Mouse (Mus musculus): ENCODE results near the gene Galnt3.

Gene Galnt3

DNA sequence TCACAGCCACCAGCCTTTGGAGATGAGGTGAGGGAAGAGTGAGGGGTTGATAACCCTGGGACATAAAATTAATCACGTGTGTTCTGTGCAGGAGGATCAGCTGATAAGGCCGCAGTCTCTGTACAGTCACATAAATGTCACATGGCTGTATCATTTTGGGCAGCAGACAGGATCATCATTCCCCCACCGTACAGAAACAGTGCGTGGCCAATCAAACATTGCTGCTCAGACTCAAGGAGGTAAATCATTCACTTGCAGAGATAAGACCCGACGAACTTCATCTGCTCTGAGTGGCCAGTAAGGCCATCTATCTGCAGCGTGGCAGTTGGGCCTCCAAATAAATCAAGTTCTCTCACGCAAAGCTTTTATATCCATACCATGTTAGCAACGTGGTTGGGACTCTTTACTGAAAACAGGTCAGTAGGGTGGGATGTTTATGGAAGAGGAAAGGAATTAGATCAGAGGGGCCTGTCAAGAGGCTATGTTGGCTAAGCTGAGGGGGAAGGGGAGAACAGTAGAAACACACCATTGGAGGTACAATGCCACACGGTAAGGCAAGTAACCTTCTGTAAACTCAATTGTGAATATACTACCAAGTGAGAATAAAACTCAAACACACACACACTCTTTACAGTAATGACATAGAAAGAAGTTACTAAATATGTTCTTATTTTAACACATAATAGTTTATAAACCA lies 20.9 kb downstream of the Galnt3 start:
- DNase-seq, result no peak

DNA sequence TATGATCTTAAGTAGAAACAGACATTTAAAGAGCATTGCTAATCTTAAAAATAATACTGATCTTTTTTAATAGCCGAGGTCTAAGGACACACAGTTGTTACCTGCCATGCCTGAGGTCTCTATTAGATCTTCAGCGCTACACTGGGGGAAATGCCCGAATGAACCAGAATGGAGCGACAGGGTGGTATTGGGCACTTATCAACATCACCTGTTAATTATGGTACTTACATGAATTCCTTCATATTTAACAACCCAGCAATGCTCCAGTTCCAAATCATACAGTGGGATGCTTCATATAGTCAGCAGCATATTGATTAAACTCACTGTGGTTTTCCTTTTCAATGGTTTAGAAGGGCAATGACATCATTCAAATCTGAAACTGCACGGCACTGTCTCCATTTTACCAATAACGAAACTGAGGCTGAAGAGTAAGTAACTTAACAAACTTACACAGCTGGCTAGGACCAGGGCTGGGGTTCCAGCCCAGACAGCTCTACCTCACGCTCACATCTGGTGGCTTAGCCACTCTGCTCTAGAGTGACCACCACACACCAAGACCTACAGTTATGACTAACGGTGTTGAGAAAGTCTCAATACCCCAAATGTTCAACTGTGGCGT lies 23.0 kb downstream of the Galnt3 start:
- no peak for DNase-seq

DNA sequence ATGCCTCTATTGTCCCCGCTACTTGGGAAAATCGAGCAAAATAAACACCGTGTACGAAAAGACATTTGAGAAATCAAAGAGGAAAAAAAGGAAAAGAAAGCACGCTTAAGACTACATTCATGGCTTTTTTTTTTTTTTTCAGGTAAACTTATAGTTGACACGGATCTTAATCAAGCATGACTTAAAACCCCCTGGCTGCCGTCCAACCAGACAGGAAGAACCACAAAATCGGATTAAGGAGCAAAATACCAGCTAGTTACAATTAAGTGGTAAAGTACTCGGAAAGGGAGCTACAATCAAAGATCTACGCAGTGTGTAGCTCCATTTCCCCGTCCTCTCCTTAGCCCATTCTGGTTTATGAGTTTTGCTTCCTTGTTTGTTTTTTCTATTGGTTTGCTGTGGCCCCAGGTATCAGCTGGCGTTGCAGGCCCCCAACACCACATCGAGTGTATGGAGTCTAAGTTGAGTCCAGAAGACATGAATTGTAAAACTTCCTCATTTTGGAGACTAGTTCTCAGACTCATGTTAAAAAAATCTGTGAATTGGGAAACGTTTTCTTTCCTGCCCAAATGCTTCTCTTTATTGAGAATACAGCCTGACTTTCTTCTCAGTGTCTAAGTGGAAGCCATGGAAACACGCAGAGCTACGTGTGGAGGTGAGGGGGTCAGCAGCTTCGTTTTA lies 24.0 kb downstream of the Galnt3 start:
- no peak for DNase-seq

DNA sequence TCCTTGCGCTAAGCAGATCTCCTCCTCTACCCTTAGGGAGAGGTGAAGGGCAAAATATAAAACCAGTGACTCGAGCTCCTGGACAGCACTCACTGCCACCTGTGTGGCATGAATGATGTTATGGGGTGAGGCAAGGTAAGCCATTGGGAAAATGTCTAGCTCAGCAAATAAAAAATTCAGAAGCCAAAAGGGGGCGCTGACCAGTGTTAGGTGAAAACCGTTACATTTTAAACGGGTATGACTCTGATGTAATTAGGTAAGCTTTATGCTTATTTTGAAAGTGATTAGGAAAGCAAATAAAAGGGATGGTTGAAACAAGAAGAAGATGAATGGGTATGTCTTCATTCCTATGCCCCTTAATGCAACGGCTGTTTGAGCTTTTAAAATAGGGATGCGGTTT lies 24.6 kb downstream of the Galnt3 start:
- DNase-seq, result no peak

DNA sequence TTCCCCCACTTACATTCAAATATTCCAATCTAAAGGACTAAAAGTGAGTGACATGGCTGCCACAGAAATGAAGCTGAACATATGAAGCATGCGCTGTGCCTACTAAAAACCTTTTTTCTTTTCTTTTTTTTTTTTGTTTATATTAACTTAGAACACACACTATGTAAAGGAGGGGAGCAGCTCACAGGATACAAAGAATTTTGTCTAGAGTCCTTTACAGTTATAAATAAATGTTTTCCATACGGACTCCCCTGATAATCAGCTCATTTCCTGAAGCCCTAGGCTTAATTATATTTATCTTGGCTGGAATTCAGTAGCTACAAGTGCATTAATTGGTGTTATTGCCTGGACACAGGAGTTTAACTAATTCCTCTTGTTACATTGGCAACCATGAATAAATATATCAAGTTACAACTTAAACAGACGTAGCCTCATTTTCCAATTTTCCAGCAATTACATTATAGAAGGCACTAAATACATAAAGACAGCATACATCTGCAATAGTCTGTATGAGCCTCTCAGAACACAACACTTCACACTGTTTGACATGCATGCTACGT lies 30.1 kb downstream of the Galnt3 start:
- no peak for DNase-seq

DNA sequence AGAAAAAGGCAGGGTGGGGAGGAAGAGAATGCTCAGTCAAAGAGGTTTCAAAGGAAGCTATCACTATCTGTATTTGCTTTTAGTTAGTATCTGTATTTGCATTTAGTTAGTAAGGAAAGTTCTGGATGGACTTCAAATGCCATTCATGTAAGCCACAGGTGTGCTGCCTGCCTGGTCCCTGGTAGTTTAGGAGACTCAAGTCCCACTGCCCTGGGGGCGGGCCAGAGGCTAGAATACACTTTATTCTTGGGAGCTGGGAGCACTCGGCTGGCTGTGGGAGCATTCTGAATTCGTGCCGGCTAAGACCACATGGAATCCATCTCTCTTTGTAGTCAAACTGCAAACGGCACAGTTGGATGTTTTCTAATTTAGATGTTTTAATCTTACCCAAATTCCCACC lies 33.5 kb downstream of the Galnt3 start:
- DNase-seq, result no peak

DNA sequence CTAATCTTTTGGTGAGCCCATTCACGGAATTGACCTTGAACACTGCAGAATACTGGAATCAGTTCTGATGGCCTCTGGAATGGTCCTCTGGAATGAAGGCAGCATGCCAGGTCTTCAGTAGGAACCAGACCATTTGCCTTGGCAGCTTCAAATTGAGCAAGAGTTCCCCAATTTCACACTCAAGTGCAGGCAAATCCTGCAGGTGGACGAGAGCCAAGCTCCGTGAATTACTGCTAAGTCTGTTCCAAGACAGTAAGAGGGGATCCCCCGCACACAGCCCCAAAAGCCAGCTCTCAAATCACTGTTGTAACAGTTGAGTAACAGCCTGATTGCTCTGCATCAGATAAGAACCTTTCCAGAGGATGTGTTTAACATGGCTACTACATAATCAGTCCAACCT lies 42.9 kb downstream of the Galnt3 start:
- DNase-seq, result no peak

DNA sequence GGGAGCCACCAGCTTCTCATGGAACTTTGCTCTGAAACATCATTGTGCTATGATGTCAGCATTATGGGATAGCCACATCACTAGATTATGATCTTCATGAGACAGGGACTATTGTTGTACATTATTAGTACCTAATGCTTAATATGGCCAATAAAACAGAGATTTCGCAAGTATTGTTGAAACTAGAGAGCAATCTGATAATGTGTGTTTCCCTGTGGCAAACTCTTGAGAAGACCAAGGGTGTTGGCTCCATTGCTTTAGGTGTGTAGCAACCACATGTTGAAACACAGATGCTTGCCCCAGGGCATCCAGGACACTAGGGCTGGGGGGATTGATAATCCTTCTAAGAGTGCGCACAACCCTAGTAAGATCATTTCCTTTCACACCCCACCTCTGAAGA lies 44.1 kb downstream of the Galnt3 start:
- no peak for DNase-seq

DNA sequence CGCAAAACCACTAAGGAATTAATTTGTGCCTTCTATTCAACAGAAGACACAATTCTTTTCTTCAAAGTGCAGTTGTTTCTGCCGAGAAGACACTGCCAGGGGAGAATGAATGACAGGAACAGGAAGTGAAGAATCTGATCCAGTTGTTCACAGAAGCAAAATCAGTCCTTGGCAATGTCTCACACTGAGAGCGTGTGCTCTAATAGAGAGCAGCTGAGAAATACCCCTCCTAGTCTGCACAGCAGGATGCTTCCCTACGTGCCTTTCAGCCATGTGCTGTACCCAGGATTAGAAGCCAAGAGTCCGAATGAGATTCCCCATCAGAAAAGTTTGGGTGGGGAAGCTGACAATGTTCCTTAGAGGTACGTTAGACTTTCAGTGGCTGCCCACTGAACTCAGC lies 55.3 kb downstream of the Galnt3 start:
- no peak for DNase-seq

DNA sequence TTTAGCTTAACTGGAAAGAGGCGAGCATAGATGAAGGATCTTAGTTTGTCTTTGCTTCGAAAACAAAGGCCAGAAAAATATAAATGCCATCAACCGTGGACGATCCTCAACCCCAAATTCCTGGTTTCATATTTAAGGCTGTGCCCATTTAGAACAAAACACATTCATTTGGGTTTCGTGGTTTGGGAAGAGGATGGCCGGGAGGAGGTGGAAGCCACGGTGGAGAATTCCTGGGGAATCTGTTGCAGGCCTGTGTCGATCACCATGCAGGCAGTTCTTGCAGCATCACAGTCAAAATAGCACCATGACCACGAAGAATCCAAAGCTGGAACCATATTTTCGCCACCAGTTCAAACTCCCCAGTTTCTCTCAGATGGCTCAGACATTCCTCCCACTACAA lies 61.5 kb downstream of the Galnt3 start:
- DNase-seq, result no peak

DNA sequence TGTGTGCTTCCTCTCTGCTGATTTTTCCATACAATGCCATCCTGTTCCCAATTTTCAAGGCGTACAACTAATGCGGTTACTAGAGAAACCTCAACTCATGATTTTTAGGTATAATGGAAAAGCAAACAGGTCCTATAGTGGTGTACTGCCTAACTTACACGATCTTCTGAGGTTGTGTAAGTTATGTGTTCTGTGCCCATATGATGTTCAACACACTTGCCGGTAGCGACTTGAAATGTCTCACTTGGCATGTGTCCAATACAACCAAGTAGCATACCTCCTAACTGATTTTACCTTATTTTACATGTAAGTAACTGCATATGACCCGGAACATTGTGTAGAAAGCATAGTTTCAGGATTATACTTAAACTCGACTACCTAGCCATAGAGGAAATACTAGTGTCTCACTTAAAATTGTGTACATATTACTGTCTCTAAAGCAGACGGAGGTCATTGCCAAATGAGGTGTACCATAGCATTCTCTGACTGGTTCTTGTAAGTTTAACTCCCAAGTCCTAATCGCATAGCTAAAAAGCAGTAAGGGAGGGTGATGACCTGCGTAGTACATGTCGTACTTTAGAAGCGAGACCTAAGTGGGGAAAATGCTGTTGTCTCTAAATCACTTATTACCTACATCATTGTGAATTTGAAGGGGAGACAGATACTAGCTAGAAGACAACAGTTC lies 80.2 kb downstream of the Galnt3 start:
- DNase-seq, result no peak

DNA sequence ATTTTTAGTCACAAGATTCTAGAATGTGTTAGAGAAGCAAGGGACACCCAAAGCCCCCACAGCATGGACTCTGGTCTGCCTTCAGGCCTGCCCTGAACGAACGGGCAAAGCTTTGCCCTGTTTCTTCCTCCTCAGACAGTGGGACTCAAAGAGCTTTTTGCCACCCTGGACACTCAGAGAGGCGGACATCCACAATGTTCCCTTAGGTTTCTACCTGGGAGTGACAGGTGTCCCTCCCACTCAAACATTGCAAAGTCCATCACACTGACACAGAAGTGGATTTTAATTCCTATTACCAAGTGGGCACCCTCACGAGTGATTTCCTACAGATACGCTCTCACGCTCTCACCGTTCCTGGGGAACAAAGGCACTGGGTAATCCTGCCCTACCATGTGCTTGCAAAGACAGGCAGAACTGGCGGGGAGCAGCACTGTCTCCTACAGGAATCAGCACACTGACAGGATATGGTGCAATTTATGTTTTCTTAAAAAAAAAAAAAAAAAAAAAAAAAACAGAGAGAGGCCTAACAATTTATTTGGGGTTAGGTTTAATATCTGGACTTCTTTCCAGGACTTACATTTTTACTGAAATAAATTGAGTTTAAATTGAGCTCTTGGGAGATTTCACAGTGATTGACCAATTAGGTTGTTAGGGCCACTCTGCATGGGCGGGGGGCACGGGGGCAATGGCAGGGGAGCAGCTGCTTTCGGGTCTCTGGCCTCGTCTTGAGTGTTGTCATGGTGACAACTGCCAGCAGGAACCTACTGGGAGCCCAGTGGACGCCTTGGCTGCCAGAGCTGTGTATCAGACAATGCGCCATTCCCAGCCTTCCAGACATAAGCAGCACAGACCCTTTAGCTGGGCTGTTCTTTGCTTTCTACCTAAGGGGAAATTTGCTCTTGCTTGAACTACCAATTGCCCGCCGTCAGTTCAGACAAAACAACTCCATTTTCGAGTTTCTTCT lies 81.1 kb downstream of the Galnt3 start:
- no peak for DNase-seq

DNA sequence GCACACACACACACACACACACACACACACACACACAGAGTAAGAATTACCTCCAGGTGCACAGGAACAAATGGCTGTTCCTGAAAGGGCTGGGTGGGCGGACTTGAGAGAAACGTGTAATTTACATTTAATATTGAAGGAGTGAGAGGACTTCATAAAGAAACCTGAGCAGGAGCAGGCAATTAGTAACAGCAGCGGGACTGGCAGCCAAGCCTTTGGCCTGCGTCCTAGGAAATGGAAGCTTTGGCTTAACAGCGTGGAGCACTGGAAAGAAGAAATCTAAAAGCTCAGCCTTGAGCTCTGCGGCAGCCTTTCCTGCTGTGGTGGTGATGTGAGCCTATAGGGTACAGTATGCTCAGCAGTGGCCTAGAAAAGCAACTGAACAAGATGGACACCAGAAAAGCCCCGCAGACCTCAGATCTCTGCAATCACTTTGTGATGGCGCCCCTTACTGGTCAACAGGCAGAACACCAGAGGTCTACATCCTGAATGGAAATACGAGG lies 82.8 kb downstream of the Galnt3 start:
- no peak for DNase-seq

DNA sequence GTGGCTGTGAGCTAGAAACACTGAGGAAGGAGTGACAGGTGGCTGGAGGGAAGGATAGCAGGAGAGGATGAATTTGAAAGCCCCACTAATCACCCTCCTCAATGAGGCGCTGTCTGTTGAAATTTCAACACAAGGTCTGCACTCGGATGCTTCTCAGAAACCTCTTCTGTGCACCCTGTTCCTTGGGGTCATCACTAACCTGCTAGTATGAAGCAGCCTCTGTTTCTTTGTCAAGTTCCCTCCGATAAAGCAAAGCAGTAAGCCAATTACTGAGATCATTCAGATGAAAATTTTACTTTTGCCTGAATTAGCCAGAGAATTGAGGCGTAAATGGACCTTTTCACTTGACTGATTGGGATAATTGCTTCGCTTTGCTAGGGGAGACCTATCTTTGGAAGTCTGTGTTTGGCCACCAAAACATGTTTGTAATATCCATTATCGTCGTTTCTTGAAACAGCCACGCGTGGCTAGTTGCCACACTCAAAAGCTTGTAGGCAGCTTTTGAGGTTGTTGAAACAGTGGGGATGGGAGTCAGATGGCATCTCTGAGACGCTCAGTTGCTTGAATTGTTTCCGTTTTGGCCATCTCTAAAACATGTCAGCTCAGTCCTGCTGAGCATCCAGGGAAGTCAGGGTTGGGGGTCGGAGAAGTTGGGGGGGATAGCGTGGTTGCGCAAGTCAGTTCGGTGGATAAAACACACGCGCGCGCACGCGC lies 83.4 kb downstream of the Galnt3 start:
- DNase-seq, result no peak

DNA sequence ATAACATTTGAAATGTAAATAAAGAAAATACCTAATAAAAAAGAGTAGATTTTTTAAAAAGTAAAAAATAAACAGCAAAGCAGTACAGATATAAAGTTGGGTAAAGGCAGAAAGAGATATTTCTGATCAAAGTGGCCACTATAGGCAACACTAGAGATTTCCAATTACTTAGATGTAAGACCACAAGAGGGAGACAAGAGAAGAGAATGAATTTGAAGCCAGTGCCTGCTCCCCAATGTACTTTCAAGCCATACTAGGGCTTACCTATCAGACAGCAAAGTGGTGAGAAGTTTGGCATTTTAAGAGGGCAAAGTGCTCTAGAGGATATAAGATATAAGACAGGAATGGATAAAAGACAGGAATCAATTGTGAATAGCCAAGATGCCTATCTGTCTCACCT lies 84.2 kb downstream of the Galnt3 start:
- DNase-seq, result no peak

DNA sequence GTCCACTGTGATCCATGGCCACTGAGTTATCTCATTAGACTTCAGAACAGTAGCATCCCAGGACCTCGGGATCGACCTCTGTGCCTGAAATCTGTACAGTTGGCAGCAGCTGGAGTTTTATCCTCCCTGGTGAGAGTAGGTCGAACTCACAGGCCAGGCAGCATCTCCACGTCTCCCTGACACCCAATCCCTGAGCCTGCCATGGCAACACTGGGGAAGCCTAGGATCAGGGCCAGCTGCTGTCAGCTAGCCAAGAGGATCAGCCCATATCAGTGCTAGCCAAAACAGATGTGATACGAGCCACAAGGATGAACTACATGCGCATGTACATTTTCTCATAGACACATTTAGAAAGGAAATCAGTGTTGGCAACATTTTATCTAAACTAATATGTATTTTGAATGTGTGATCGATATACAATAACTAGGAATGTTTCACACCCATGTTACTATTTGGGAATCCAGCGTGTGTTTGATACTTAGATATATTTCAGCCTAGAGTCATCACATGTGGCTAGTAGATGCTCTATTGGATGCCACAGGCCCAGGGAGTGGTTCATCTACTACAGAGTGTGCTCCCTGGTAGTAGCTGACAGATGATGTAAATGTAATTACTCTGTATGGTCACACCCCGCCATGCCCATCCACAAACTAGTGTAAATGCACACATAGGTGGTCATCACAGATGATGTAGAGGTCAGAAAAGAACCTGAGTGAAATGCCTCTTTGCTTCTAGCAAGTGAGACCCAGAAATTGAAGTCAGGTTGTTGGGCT lies 89.7 kb downstream of the Galnt3 start:
- DNase-seq, result no peak

Data from B cell, adult 2 months (primary cell).